Mouse (Mus musculus): ENCODE results near the gene Fgf3. TPM values are rescaled to one million over a fixed set of nuclear protein-coding genes. Genes with fewer than 3 reads are reported as not detected.
"Not testable (repeated sequence)": the region's sequence is repeated elsewhere in the genome, so short reads cannot be mapped to it uniquely, and the experiment has no call there.

Fgf3 gene
- polyA plus RNA-seq, 1 experiment: 7.0 TPM

- H3K4me1 ChIP-seq: peaks cover 9% of the 10 kb centered on the region
- peaks cover 76% of the 10 kb centered on the region for H3K27me3 ChIP-seq (replicated peaks)
These were observed 29.7 kb downstream of the Fgf3 start for GRCm38 (mm10) chr7:144867602-144868001.

DNA sequence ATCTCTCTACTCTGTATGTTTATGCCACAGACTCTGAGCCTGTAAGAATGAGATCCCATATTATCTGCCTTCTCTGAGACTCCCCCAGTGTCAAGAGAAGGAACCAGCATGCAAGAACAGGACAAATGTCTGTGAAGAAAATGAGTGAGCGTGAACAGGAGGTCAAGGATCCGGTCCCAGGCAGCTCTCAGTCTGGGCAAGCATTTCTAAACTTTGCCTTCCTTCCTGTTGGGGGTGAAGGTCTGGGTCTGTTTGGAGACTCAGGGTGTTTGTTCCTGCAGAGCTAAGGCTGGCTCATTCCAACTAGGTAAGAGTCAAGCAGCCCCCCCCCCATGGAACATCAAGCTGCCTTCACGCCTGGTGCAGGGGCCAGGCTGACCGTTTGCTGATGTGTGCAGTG is 34.5 kb downstream of the Fgf3 start:
- Histone ChIP-seq H3K27me3 (replicated peaks) (peaks cover 74% of the 10 kb centered on the region), H3K4me3 (replicated peaks) (no peak overlapping the region), H3K4me1 (peaks cover 27% of the 10 kb centered on the region), H3K9me3 (no peaks in the 10 kb centered on the region), H3K36me3 (replicated peaks; ENCODE audit: low read length) (no peaks in the 10 kb centered on the region)
- TF ChIP-seq GATA1 (IDR thresholded peaks at IDR 0.05; ENCODE audit: borderline replicate concordance, low read length) (no peak), FLI1 (IDR thresholded peaks at IDR 0.05; ENCODE audit: low read length) (no peak)

More at GRCm38 (mm10) chr7:144867602-144868001, 29.7 kb downstream of the Fgf3 start:
- Histone ChIP-seq H3K4me3 (replicated peaks) (no peak overlapping the region), H3K36me3 (replicated peaks; ENCODE audit: low read length) (no peaks in the 10 kb centered on the region), H3K9me3 (no peaks in the 10 kb centered on the region)
- TF ChIP-seq FLI1 (IDR thresholded peaks at IDR 0.05; ENCODE audit: low read length): no peak
- TF ChIP-seq GATA1 (IDR thresholded peaks at IDR 0.05; ENCODE audit: borderline replicate concordance, low read length): no peak

DNA sequence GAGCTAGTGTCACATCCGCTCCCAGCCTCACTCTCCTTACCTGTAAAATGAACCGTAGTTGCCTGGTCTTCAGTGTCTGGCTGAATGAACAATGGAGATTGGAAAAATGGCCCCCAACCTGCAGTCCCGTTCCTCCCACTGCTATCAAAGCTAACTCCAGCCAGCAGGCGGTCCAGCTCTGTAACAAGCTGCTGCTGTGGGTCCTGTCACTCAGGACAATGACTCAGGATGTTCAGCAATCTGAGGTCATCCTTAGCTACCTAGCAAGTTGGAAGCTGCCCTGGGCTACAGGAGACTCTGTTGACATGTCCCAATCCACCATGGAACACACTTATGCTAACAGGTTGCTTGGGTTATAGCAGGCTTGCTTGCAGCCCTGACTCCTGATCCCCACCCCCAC is 35.3 kb downstream of the Fgf3 start:
- peaks cover 27% of the 10 kb centered on the region for H3K4me1 ChIP-seq
- no peak for TF ChIP-seq FLI1 (IDR thresholded peaks at IDR 0.05; ENCODE audit: low read length)
- no peak for TF ChIP-seq GATA1 (IDR thresholded peaks at IDR 0.05; ENCODE audit: borderline replicate concordance, low read length)
- peaks cover 70% of the 10 kb centered on the region for H3K27me3 ChIP-seq (replicated peaks)
- no peaks in the 10 kb centered on the region for H3K36me3 ChIP-seq (replicated peaks; ENCODE audit: low read length)
- no peak overlapping the region for H3K4me3 ChIP-seq (replicated peaks)
- no peaks in the 10 kb centered on the region for H3K9me3 ChIP-seq

DNA sequence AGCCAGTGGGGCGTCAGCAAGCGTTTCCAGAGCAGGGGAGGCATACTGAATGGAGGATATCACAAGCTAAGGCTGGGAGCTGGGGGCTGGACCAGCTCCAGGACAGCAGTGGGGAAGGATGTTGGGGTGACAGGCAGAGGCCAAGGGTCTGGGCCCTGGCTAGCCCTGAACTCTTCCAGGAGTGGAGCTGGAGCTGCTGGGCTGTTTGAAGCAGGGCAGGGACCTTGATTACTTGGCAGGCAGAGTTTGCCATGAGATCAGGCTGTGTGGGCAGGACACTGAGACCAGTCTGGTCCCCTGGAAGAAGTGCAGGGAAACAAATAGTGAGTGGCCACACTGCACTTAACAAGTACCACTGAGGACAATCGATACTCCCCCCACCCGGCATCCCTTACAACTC is 36.3 kb downstream of the Fgf3 start:
- Histone ChIP-seq H3K9me3 (no peaks in the 10 kb centered on the region), H3K27me3 (replicated peaks) (peaks cover 68% of the 10 kb centered on the region), H3K36me3 (replicated peaks; ENCODE audit: low read length) (no peaks in the 10 kb centered on the region), H3K4me1 (peaks cover 27% of the 10 kb centered on the region), H3K4me3 (replicated peaks) (no peak overlapping the region)
- TF ChIP-seq FLI1 (IDR thresholded peaks at IDR 0.05; ENCODE audit: low read length) (no peak), GATA1 (IDR thresholded peaks at IDR 0.05; ENCODE audit: borderline replicate concordance, low read length) (no peak)

DNA sequence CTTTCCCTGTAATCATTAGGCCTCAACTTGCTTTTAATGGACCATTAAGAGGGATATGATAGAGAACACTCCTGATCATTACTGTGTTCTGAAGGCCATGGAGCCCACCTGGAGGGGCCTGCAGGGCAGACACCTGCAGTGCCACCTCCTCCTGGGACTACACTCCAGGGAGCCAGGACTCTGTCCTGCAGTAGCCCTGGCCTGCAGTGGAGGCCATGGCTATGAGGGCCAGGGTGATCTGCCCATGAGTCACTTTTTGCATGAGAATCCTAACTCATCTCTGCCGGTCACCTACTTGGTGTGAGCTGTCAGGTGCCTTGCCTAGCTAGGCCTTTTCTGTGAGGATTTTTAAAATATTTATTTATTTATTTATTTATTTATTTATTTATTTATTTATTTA is 40.5 kb downstream of the Fgf3 start:
- Histone ChIP-seq H3K4me1 (peaks cover 13% of the 10 kb centered on the region), H3K4me3 (replicated peaks) (no peak overlapping the region), H3K9me3 (no peaks in the 10 kb centered on the region), H3K27me3 (replicated peaks) (peaks cover 64% of the 10 kb centered on the region), H3K36me3 (replicated peaks; ENCODE audit: low read length) (no peaks in the 10 kb centered on the region)
- TF ChIP-seq GATA1 (IDR thresholded peaks at IDR 0.05; ENCODE audit: borderline replicate concordance, low read length) (no peak), FLI1 (IDR thresholded peaks at IDR 0.05; ENCODE audit: low read length) (no peak)

DNA sequence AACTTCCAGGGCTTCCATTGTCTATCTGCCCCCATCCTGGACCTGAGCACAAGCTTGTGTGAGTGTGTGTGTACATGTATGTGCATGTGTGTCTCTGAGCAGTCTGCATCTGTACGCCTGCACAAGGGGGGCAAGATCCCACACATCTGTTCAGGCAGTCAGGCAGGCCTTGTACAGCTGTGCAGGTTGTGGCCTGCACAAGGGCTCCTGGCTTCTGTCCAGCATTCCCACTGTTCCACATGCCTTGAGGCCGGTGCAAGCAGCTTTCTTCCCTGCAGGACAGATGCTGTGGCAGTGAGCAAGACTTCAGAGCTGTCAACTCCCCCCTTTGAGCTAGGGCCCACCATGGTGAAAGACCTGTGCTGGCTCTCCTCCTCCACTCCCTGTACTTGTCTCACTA is 45.2 kb downstream of the Fgf3 start:
- Histone ChIP-seq H3K27me3 (replicated peaks) (peaks cover 52% of the 10 kb centered on the region), H3K4me1 (no peaks in the 10 kb centered on the region), H3K9me3 (0 out of 2 replicates have a peak, but pooled peaks cover 6% of the 10 kb centered on the region), H3K36me3 (replicated peaks; ENCODE audit: low read length) (no peaks in the 10 kb centered on the region), H3K4me3 (replicated peaks) (no peak overlapping the region)
- TF ChIP-seq FLI1 (IDR thresholded peaks at IDR 0.05; ENCODE audit: low read length) (no peak), GATA1 (IDR thresholded peaks at IDR 0.05; ENCODE audit: borderline replicate concordance, low read length) (no peak)

DNA sequence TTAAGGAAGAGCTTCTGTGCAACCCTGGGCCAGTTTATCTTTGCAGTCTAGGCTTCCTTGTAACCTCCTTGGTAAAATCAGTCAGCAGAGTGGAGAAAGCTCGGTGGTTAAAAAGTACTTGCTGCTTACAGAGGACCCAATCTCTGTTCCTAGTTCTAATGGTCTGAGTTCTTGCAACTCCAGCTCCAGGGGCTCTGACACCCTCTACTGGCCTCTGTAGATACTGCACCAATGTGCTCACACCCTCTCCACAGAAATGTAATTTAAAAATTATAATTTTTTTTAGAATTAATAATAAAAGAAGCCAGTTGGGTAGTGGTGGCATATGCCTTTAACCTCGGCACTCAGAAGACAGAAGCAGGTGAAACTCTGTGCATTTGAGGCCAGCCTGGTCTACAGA is 49.8 kb downstream of the Fgf3 start:
- Histone ChIP-seq H3K36me3 (replicated peaks; ENCODE audit: low read length) (no peaks in the 10 kb centered on the region), H3K4me1 (no peaks in the 10 kb centered on the region), H3K4me3 (replicated peaks) (no peak overlapping the region), H3K27me3 (replicated peaks) (peaks cover 63% of the 10 kb centered on the region), H3K9me3 (0 out of 2 replicates have a peak, but pooled peaks cover 7% of the 10 kb centered on the region)
- no peak for TF ChIP-seq FLI1 (IDR thresholded peaks at IDR 0.05; ENCODE audit: low read length)
- no peak for TF ChIP-seq GATA1 (IDR thresholded peaks at IDR 0.05; ENCODE audit: borderline replicate concordance, low read length)

DNA sequence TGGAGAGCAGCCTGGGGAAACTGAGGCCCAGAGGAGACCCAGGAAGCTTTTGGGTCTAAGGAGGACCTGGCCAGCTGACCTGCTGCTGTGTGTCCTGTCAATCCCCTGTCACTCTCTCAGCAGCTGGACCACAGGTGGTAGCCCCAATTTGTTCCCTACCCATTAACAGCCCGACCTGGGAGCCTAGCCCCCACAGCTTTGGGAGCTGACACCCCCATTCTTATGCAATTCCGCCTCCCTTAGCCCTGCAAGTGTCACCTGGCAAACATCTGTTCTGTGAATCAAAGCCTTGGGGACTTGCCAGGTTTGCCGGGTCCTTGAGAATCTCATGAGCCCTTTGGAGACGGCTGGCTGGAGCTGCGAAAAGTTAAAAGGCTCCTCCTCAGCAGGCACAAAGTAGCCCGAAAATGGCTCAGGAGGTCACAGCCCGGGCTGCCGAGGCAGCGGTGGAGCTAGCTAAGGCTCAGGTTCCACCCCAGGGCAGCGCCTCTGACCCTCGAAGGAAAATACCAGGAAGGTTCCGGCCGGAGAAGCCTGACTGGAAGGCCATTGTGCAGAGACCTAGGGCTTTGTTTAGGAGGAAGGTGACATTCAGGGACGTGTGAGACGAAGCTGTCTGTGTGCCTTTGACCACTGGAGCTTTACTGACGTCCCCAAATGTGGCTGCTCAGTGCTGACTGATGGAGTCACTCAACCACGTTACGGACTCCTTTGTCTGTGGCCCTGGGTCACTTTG is 50.8 kb downstream of the Fgf3 start:
- TF ChIP-seq GATA1 (IDR thresholded peaks at IDR 0.05; ENCODE audit: borderline replicate concordance, low read length): no peak
- TF ChIP-seq FLI1 (IDR thresholded peaks at IDR 0.05; ENCODE audit: low read length): no peak
- peaks cover 58% of the 10 kb centered on the region for H3K27me3 ChIP-seq (replicated peaks)
- no peak overlapping the region for H3K4me3 ChIP-seq (replicated peaks)
- 0 out of 2 replicates have a peak, but pooled peaks cover 7% of the 10 kb centered on the region for H3K9me3 ChIP-seq
- H3K4me1 ChIP-seq: no peaks in the 10 kb centered on the region
- H3K36me3 ChIP-seq (replicated peaks; ENCODE audit: low read length): no peaks in the 10 kb centered on the region

DNA sequence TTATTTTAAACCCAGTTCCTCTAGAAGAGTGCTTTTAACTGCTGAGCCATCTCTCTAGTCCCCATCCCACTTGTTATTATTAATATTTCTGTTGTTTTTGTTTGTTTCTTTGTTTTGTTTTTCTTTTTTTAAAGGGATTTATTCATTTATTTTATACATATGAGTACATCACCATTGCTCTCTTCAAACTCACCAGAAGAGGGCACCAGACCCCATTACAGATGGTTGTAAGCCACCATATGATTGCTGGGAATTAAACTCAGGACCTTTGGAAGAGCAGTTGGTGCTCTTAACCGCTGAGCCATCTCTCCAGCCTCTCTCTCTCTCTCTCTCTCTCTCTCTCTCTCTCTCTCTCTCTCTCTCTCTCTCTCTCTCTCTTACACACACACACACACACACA is 52.8 kb downstream of the Fgf3 start:
- not testable (repeated sequence) for H3K36me3 ChIP-seq (replicated peaks; ENCODE audit: low read length); H3K4me3 ChIP-seq (replicated peaks); H3K9me3 ChIP-seq
- Histone ChIP-seq H3K4me1 (peaks cover 13% of the 10 kb centered on the region), H3K27me3 (replicated peaks) (peaks cover 56% of the 10 kb centered on the region)

DNA sequence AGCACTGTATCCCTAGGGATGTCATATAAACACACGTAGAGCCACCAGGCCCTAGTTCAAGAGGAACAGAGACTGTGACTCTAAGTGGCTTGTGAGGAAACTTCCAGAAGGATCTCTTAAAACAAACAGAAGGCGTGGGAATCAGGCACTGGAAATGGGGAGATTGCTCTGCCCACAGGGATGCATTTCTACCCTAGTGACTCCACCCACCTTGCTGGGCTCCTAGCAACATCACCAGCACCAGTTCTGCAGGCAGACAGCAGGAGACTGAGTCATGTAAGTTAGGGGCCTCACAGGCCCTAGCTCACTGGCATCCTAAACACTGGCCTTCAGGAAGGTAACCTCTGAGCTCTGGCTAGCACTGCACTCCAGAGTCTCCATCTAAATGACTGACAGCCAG is 54.0 kb downstream of the Fgf3 start:
- H3K36me3 ChIP-seq (replicated peaks; ENCODE audit: low read length): no peaks in the 10 kb centered on the region
- peaks cover 25% of the 10 kb centered on the region for H3K4me1 ChIP-seq
- TF ChIP-seq GATA1 (IDR thresholded peaks at IDR 0.05; ENCODE audit: borderline replicate concordance, low read length) (no peak), FLI1 (IDR thresholded peaks at IDR 0.05; ENCODE audit: low read length) (no peak)
- 0 out of 2 replicates have a peak, but pooled peaks cover 7% of the 10 kb centered on the region for H3K9me3 ChIP-seq
- peaks cover 66% of the 10 kb centered on the region for H3K27me3 ChIP-seq (replicated peaks)
- H3K4me3 ChIP-seq (replicated peaks): no peak overlapping the region

Data from megakaryocyte, embryonic 14.5 days (primary cell).